Mouse (Mus musculus) heart, adult 8-10 months (tissue): ENCODE measurements around the gene Mup5. TPM values are rescaled to one million over a fixed set of nuclear protein-coding genes. Genes with fewer than 3 reads are reported as not detected.
"Not testable (repeated sequence)": the region's sequence is repeated elsewhere in the genome, so short reads cannot be mapped to it uniquely, and the experiment has no call there.

Source experiments
- DNase-seq: peaks from one replicate; pipeline ENCODE4 v3.0.0; 2022; ENCODE audit warnings: low spot score
- total RNA-seq, 4 experiments: library from RNA; stranded (reverse); gene quantifications; 2 replicates each; pipeline ENCODE4 v1.2.4; 2022

Gene Mup5
- total RNA-seq: not detected

DNA sequence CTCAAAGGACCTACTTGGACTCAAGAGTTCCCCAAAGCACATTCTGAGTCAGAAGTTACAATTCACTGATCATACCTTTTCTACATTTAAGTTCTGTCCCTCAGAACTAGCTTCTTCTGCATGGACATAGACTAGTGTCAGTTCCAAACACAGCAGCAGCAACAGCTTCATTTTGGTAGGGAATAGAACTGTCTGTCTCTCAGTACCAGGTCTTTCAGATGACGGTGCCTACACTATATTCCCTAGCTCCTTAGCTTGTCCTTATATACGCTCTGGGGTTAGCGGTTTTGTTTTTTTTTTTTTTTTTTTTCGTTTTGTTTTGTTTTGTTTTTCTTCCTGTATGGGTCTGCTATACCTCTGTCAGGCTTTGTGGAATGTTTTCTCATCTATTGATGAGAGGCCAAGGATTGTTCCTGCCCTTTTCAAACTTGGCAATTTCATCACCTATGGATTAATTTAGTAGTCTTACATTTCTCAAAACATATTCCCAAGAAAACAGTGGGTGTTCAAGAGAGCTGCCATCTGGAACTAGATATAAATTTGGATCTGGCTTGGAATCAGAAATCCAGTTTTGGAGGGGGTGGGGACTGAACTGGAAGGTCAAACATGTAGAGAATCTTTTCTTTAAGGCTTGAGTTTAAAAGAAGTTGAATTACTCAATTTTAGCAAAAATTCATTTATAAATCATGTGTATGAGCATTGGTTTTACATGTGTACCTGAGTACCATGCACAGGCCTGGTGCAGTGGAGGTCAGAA, at the start of gene Mup5:
Mup5 (minus strand) TSS at position 282 of the 757 bp plus-strand sequence.
- no peak for DNase-seq

DNA sequence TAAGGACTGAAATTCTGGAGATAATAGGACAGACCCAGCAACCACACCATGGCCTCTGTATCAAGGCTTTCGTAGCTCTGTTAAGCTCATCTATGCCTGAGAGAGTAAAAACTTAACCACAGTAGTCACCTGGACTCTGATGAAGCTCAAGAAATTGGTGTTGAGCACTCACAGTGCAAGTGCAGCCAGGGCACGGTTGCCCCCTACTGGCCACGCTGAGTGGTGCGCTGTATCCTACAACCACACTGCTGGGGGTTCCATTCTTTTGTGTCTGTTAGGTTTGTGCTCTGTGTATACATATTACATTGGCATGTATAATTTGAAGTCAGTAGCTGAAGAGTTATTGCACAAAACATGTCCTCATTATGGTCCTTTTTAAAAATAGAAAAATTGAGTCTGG, 23.1 kb upstream of the Mup5 start:
- no peak for DNase-seq

DNA sequence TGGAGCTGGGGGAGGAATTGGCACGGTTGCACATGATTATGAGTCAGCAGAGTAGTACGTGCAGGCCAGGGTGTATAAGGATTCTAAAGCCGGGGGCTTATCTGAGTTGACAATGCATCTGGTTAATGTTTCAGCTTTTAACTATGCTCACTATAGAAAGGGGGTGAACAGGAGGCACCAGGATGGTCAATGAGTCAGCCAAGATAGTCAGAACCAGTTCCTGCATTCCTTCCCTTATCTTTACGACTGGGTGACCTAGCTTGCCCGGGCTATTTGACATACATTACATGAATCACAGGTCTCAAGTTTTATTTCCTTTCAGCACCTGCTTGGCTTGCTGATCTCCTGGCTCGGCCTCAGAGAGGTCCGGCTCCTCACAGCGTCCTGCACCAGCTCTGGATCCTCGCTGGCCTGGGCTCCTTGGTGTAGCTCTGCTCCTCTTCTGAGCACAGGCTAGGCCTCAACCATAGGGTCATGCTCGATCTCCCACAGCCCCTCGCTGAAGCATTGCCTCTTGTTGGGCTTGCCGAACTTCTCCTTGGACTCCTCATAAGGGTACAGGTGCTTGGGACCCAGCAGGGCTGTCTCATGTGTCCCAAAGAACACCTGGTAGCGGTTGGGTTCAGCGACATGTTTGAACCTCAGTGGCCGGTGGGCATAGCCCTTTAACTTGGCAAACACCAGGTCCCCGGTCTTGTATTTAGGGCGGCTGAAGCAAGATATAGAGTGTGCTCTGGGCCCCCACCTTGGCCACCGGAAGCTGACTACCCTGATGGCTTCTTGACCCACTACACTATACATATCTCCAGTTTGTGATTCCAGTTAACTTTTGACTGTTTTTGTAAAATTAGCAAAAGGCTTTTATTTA, 21.0 kb upstream of the Mup5 start:
- DNase-seq: no peak

DNA sequence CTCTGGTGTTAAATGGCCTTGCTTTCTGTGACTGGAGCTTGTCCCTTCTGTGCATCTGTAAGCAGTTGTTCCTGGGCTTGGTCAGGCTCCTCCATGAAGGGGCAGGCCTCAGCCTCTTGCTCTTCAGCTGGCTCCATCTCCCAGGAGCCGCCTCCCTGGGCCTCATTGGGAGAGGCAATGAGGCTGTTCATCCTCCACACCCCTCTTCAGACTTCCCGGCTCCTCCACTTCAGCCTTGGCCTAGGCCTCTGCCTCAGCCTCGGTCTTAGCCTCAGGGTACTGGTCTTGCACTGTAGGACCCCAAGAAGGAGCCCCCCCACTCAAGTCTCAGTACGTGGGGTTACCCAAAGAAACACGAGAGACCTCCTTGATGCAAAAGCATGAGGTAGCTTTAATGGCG, 20.3 kb upstream of the Mup5 start:
- no peak for DNase-seq

DNA sequence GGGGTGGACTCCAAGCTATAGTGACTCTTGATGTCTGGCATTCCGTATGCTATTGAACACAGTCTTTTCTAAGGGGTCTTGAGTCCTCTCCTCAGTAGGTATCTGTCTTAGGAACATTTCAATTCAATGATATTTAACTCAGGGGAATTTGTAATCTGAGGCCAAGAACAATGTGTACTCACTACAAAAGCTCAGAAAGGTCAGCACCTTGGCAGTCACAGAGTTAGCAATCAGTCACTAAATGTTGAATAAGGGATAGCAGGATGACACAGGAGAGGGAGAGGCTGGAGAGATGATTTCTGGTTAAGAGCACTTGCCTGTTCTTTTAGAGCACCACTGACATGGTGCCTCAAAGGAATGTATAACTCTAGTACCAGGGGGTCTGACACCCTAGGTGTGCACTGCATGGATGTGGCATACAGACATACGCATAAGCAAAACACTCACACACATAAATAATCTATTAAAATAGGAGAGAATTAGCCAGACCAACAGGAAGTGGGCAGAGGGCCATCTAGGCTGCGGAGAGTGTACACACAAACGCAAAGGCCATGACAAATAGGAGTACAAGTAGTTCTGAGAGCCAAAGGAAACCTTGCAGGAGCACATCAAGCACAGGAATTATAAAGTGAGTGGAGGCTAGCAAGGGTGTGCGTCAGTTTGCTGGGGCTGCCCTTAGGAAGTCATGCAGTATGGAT, 9.9 kb upstream of the Mup5 start:
- no peak for DNase-seq

GRCm38 (mm10) chr4:61829211-61829610, 5.8 kb downstream of the Mup5 start:
- DNase-seq: no peak

- DNase-seq: no peak
These were observed 11.8 kb downstream of the Mup5 start for GRCm38 (mm10) chr4:61823185-61823584.

DNA sequence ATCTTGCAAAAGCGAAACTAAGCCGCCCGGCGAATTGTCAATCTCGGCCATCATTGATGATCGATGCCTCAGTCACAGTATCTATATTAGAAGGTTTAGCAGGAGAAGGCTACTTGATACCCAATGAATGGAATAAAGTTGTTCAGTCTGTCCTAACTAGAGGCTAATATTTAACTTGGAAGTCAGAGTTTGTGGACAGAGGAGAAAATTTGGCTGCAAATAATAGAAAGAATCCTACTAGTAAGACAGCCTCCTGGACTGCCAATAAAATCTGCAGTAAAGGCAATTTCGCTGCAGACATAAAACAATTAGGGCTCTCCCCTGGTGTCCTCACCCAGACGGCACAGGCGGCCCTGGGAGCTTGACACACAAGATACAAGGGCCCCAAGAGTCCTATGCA, 12.5 kb downstream of the Mup5 start:
- not testable (repeated sequence) for DNase-seq

GRCm38 (mm10) chr4:61815602-61816001, 19.4 kb downstream of the Mup5 start:
- DNase-seq: no peak

- no peak for DNase-seq
These were observed 21.6 kb downstream of the Mup5 start for GRCm38 (mm10) chr4:61813435-61813834.

- DNase-seq: not testable (repeated sequence)
These were observed 23.8 kb downstream of the Mup5 start for GRCm38 (mm10) chr4:61811193-61811592.

GRCm38 (mm10) chr4:61808926-61809325, 26.1 kb downstream of the Mup5 start:
- not testable (repeated sequence) for DNase-seq

- not testable (repeated sequence) for DNase-seq
These were observed 45.3 kb downstream of the Mup5 start for GRCm38 (mm10) chr4:61789699-61790098.

DNA sequence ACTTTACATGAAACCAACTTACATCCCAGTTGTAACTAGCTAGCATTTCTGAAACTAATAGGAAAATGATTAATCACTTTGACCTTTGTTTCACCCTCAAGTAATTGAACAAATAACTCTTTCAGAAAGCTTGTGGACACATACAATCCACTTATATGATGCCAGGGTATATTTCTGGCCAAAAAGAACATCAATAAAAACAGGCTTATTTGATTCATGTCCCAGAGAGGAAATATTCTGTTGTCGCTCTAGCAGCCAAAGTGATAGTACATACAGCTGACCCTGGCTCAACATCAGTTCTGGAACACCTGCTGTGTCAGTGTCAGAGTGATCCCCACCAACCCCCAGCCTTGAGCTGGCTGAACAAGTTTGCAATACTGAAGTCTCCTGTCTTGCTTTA, 50.8 kb downstream of the Mup5 start:
- DNase-seq: not testable (repeated sequence)

GRCm38 (mm10) chr4:61782169-61782568, 52.9 kb downstream of the Mup5 start, which contains the start of gene Mup19:
Gene Mup19 (minus strand): TSS chr4:61782269.
- DNase-seq: not testable (repeated sequence)

Other genes starting within 250 kb of the Mup5 start
- gene Mup17, start 239.4 kb downstream of the Mup5 start, total RNA-seq: not detected
- not detected for gene Mup18, start 161.1 kb downstream of the Mup5 start, total RNA-seq
- not detected for gene Mup19, start 53.0 kb downstream of the Mup5 start, total RNA-seq
- gene Mup20, start 218.9 kb upstream of the Mup5 start, total RNA-seq: not detected